Mouse (Mus musculus) T-helper 17 cell (primary cell): ENCODE measurements at regions not wholly inside any gene's neighbourhood (a gene's known extent, or its start where the extent isn't known, plus 50 kb on each side); places are given as distances from the start of the nearest gene placed in this dataset.

Source experiments
- in situ Hi-C, 2 experiments: fragments of 300-600 bp; cut with MboI, MseI; formaldehyde crosslinking; loops; 1 replicate in 1 of 2; 2 replicates in 1 of 2; pipeline ENCODE4 v1.15.1; 2025; ENCODE audit warnings: high pct_unique_total_duplicates in 2 of 2

DNA sequence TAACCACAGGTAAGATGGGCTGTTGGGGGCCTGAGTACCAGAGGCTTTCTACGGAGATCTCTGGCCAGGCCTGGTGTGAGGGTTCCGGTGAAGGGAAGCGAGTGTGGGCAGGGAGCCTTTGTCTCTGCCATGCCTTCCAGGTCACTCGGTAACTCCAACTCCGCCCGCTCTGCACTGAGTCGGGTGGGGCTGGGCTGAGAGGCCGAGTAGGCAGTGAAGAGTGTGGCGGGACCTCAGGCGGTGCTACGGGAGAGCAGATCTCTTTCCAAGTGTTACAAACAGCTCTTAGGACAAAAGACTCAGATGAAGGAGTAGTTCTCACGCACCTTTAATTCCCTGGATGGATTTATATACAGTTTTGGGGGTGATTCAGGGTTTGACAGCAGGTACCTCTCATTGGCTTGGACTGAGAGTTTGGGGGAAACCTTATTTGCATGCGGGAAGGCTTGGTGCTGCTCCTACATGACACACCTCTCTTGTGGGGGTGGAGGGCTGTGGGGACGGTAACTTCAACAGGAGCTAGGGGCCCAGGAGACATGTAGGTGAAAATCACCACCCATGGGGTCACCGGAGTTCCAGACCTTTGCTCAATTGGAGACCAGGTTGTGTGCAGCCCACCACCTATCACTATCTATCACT lies 54.7 kb upstream of the Ralgps2 start:
- in situ Hi-C loops = no loop called here

DNA sequence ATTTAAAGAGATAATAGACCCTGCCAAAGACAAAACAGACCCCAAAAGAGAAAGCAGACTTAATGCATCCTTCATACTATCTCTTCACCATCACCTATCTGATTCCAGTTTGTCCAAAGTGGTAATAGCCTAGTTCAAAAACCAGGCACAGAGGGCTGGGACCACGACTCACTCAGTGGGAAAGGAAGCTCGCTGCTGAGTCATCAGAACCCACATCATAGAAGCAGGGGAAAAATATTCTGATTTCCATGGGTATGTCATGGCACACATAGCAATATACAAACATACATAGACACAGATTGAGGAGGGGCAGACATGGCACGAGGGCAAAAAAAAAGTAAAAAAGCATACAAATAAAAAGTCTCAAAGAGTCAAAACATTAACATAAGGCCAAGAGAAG lies 53.7 kb upstream of the Ralgps2 start:
- in situ Hi-C loops = no loop called here

DNA sequence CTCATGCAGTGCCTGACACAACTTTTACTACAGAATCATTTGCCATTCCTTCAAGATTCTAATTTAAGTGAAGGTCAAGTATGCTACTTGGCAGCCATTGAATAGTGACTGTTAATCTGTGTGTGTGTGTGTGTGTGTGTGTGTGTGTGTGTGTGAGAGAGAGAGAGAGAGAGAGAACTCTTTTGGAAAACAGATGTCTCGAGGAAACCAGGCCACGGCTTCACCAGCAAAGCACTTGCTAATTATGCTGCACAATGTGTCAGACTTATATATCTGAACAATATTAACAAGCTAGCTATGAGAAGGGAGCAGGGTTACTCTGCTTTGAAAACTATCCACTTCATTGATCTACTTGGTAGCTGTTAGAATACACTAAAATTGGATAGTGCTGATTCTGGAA lies 53.1 kb upstream of the Ralgps2 start:
- in situ Hi-C loops = no loop called here

DNA sequence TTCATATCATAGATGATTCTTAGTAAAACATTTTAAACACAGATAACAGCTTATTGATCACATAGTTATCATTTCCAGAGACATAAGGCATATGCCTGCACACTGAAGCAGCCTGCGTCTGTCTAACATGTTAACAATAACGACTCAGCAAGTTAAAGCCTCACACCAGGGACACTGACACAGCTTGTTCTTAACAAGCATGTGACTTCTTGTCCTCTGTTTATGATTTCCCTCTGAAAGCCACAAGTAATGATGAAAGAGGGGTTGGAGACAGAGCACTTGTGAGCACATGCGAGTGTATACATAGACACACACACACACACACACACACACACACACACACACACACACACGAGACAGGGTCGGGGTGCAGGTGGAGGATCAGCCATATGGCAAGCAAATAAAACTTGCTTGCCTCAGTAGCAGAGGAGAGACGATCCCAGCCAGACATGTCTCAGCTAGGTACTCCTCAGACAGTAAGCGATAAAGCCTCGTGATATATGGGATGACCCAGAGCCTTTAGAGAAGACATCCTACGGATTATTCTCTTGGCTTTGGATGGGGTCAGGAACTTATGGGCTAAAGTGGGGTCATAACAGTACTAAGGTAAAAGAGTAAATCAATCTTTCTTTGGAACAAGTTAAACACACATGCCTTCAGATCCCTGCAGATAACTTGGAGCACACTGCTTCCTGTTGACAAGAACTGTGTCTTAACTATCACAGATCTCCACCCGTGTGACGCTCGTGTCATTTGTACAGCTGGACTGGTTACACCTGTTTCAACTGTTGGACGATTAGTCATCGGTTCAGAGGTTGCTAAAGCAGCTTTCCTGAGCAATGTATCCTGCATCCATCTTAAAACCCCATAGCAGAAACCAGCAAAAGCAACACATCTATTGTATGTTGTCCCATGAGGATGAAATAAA lies 51.4 kb upstream of the Ralgps2 start:
- in situ Hi-C loops = no loop called here

DNA sequence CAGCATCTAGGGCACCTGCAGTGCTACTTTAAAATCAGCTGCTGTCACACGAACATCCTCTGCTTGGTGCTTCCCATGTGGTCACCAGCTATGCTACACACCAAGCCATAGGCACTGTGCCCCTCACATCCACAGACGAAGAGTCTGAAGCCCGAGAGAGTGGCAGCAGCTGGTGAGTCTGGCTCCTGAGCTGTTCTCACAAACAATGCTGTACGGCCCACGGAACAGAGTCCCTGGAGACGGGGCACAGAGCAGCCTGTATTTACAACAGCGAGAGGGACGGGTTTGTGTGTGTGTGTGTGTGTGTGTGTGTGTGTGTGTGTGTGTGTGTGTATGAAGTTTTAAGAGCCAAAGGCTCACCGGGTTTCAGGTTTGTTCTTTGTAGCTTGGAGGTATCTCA lies 50.7 kb upstream of the Ralgps2 start:
- in situ Hi-C loops = no loop called here

DNA sequence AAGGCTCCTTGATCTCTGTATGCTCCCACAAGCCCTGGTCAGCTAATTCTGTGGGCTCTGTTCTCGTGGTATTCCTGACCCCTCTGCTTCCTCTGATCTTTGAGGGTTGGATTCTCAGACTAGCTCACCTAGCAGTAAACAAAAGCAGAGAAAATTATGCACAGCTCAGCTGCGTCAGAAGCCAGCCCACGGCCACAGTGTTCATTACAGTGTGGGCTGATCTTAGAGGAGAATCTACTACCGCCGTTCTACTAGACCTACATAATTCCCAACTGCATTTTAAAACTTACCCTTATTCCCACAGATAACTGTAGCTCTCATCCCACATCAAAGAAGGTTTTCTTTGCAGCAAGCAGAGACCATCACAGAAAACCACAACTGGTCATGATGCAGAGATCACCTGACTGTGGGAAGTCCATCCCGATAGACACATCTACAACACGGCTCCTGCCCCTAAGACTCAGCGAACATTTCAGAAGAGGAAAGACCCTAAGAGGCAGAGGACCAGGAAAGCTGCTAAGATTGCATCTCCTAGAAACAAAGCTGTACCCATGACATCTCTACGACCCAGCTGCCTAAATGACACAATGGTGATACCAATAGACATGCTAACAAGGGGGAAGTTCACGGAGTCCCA lies 49.8 kb upstream of the Ralgps2 start:
- in situ Hi-C loops = no loop called here
